Mouse (Mus musculus) liver, adult 2 months (tissue): ENCODE measurements around the gene Prkcb. TPM values are rescaled to one million over a fixed set of nuclear protein-coding genes. Genes with fewer than 3 reads are reported as not detected.

Experiments used
- DNase-seq: peaks from one replicate; pipeline ENCODE4 v3.0.0-alpha.2; 2011; ENCODE audit warnings: low read depth, low spot score; ENCODE audit errors: extremely low read depth
- H3K27ac ChIP-seq: fragments of 200-500 bp; replicated peaks from 2 replicates; pipeline ENCODE4 v1.5.1; 2012; ENCODE audit warnings: low read depth, mild to moderate bottlenecking, control low read depth, inconsistent platforms, low read length; ENCODE audit not compliant: insufficient read depth
- H3K27me3 ChIP-seq: fragments of 200-500 bp; 2 replicates; pipeline ENCODE4 v1.6.1; 2012; ENCODE audit warnings: mild to moderate bottlenecking, moderate library complexity, low read length, inconsistent platforms; ENCODE audit not compliant: control insufficient read depth, insufficient read depth
- H3K36me3 ChIP-seq: fragments of 200-500 bp; 2 replicates; pipeline ENCODE4 v1.6.1; 2012; ENCODE audit warnings: low read length, inconsistent platforms; ENCODE audit not compliant: control insufficient read depth, insufficient read depth
- H3K4me1 ChIP-seq: fragments of 200-500 bp; 2 replicates; pipeline ENCODE4 v1.6.1; 2011; ENCODE audit warnings: low read length; ENCODE audit not compliant: control insufficient read depth, insufficient read depth
- H3K4me3 ChIP-seq: fragments of 200-500 bp; 2 replicates; pipeline ENCODE4 v1.5.1; 2011; ENCODE audit warnings: low read depth, mild to moderate bottlenecking, control low read depth, low read length, moderate library complexity; ENCODE audit not compliant: insufficient read depth
- H3K79me2 ChIP-seq: fragments of 200-500 bp; 2 replicates; pipeline ENCODE4 v1.6.1; 2012; ENCODE audit warnings: inconsistent platforms, mild to moderate bottlenecking, low read length, moderate library complexity; ENCODE audit not compliant: control insufficient read depth, insufficient read depth
- H3K9ac ChIP-seq: fragments of 200-500 bp; 2 replicates; pipeline ENCODE4 v1.6.1; 2012; ENCODE audit warnings: low read depth, mild to moderate bottlenecking, control low read depth, inconsistent platforms, low read length
- CTCF ChIP-seq: fragments of 200-500 bp; IDR thresholded peaks from 2 replicates; pipeline ENCODE4 v1.5.1; 2011; ENCODE audit warnings: low read depth, low read length, control low read depth
- POLR2A ChIP-seq: fragments of 200-500 bp; IDR thresholded peaks from 2 replicates; pipeline ENCODE4 v1.6.1; 2011; ENCODE audit warnings: low read length, control low read depth; ENCODE audit not compliant: insufficient read depth; ENCODE audit errors: extremely low read depth
- WGBS: fragments of 180-500 bp; shearing (Covaris S2); methylation state at CpG from one replicate; pipeline ENCODE4 v1.1.7; 2018; 5-methylcytosine and 5-hydroxymethylcytosine counted together
- polyA plus RNA-seq: library from polyadenylated mRNA; depleted of rRNA; stranded (reverse); fragments of >200 nt; gene quantifications from 2 replicates; pipeline ENCODE4 v1.2.3, GENCODE M21; 2012
- total RNA-seq: library from RNA; depleted of rRNA; stranded (reverse); fragments of >200 nt; gene quantifications from 2 replicates; pipeline ENCODE4 v1.2.3, GENCODE M21; 2014

The Prkcb gene
- total and polyA plus RNA-seq, 2 experiments: 2.5 to 3.7 TPM

GRCm38 (mm10) chr7:122258521-122258920 is 30.0 kb upstream of the Prkcb start:
- H3K4me3 ChIP-seq: no peak overlapping the region
- peak; percentile 4 for DNase-seq
- TF ChIP-seq CTCF (no peak), POLR2A (no peak)
- no peak overlapping the region for H3K27ac ChIP-seq
- no peaks in the 10 kb centered on the region for H3K79me2 ChIP-seq
- no peaks in the 10 kb centered on the region for H3K27me3 ChIP-seq
- 82% methylated on average over 4 of the region's 4 CpGs for WGBS
- no peaks in the 10 kb centered on the region for H3K36me3 ChIP-seq
- H3K4me1 ChIP-seq: no peaks in the 10 kb centered on the region
- H3K9ac ChIP-seq: no peak overlapping the region

- Histone ChIP-seq H3K4me3 (no peak overlapping the region), H3K4me1 (no peaks in the 10 kb centered on the region), H3K9ac (no peak overlapping the region), H3K27me3 (no peaks in the 10 kb centered on the region), H3K79me2 (no peaks in the 10 kb centered on the region), H3K27ac (peak overlapping the region; percentile 55; the same call in 1 of the 2 replicates), H3K36me3 (no peaks in the 10 kb centered on the region)
- TF ChIP-seq POLR2A: no peak
- TF ChIP-seq CTCF: no peak
- 68% methylated on average over 5 of the region's 5 CpGs for WGBS
- peak; percentile 37 for DNase-seq
Observed at GRCm38 (mm10) chr7:122260055-122260602, 28.4 kb upstream of the Prkcb start.

GRCm38 (mm10) chr7:122268983-122269486 is 19.5 kb upstream of the Prkcb start:
- Histone ChIP-seq H3K79me2 (no peaks in the 10 kb centered on the region), H3K4me1 (no peaks in the 10 kb centered on the region), H3K27ac (no peak overlapping the region), H3K4me3 (no peak overlapping the region), H3K9ac (no peak overlapping the region), H3K27me3 (no peaks in the 10 kb centered on the region), H3K36me3 (no peaks in the 10 kb centered on the region)
- 78% methylated on average over 4 of the region's 4 CpGs for WGBS
- no peak for DNase-seq
- TF ChIP-seq POLR2A (no peak), CTCF (no peak)

- Histone ChIP-seq H3K4me3 (no peak overlapping the region), H3K27me3 (no peaks in the 10 kb centered on the region), H3K4me1 (no peaks in the 10 kb centered on the region), H3K9ac (no peak overlapping the region), H3K27ac (no peak overlapping the region), H3K79me2 (no peaks in the 10 kb centered on the region), H3K36me3 (no peaks in the 10 kb centered on the region)
- TF ChIP-seq POLR2A (no peak), CTCF (no peak)
- WGBS: 77% methylated on average over 2 of the region's 2 CpGs
- DNase-seq: no peak
Observed at GRCm38 (mm10) chr7:122272334-122272733, 16.2 kb upstream of the Prkcb start.

- TF ChIP-seq POLR2A: no peak
- TF ChIP-seq CTCF: no peak
- Histone ChIP-seq H3K4me1 (no peaks in the 10 kb centered on the region), H3K4me3 (no peak overlapping the region), H3K79me2 (no peaks in the 10 kb centered on the region), H3K27me3 (no peaks in the 10 kb centered on the region), H3K9ac (no peak overlapping the region), H3K27ac (no peak overlapping the region), H3K36me3 (no peaks in the 10 kb centered on the region)
- WGBS: 86% methylated on average over 9 of the region's 9 CpGs
- no peak for DNase-seq
Observed at GRCm38 (mm10) chr7:122279580-122279979, 9.0 kb upstream of the Prkcb start.

- H3K36me3 ChIP-seq: no peaks in the 10 kb centered on the region
- no peak for TF ChIP-seq POLR2A
- TF ChIP-seq CTCF: no peak
- H3K79me2 ChIP-seq: no peaks in the 10 kb centered on the region
- H3K27ac ChIP-seq: no peak overlapping the region
- 69% methylated on average over 2 of the region's 2 CpGs for WGBS
- H3K4me3 ChIP-seq: no peak overlapping the region
- H3K4me1 ChIP-seq: no peaks in the 10 kb centered on the region
- no peak for DNase-seq
- no peaks in the 10 kb centered on the region for H3K27me3 ChIP-seq
- no peak overlapping the region for H3K9ac ChIP-seq
Observed at GRCm38 (mm10) chr7:122280334-122280733, 8.2 kb upstream of the Prkcb start.
